Mouse (Mus musculus) granulocyte monocyte progenitor cell, adult 5-6 weeks (primary cell): ENCODE data around the gene Acad10. TPM values are rescaled to one million over a fixed set of nuclear protein-coding genes. Genes with fewer than 3 reads are reported as not detected.
"Not testable (repeated sequence)": the region's sequence is repeated elsewhere in the genome, so short reads cannot be mapped to it uniquely, and the experiment has no call there.

Experiments
- ATAC-seq: replicated peaks from 2 replicates; pipeline ENCODE4 v1.8.0; 2016; ENCODE audit warnings: mild to moderate bottlenecking, moderate TSS enrichment, inconsistent platforms; ENCODE audit not compliant: poor library complexity, severe bottlenecking
- total RNA-seq, 2 experiments: library from RNA; stranded (forward) in 1 of 2; stranded (reverse) in 1 of 2; fragments of 200-712, 200-1000 nt in 1 of 2; fragments of >200 nt in 1 of 2; fragmentation: Nextera tagmentation in 1 of 2; gene quantifications; 2 replicates each; pipeline ENCODE4 v1.2.3; 2014 to 2017

Gene Acad10
- total RNA-seq, 2 experiments from 2014 or later = 2.1 to 2.7 TPM

- ATAC-seq = no peak
These were observed 1.2 kb upstream of the Acad10 start for GRCm38 (mm10) chr5:121661494-121661893.

- ATAC-seq = peak; percentile 18; the same call in 1 of the 2 replicates
These were observed 562 bp upstream of the Acad10 start for GRCm38 (mm10) chr5:121660897-121661254.

- not testable (repeated sequence) for ATAC-seq
These were observed 2.7 kb downstream of the Acad10 start for GRCm38 (mm10) chr5:121657656-121658055.

DNA sequence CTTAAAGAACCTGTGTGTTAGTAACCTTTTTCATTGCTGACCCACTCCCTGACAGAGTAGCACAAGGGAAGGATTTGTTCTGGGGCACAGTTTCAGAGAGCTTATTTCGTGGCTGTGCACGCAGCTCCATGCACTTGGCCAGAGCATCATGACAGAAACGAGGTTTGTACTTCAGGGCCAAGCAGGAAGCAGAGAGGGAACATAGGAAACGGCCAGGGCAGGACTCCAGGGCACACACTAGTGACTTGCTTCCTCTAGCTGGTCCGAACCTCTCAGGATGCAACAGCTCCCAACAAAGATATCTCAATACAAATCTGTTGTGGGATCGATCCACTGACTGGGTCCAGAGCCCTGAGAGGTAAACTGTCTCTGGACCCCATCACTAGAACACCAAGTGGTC is 3.4 kb downstream of the Acad10 start:
- ATAC-seq = not testable (repeated sequence)

DNA sequence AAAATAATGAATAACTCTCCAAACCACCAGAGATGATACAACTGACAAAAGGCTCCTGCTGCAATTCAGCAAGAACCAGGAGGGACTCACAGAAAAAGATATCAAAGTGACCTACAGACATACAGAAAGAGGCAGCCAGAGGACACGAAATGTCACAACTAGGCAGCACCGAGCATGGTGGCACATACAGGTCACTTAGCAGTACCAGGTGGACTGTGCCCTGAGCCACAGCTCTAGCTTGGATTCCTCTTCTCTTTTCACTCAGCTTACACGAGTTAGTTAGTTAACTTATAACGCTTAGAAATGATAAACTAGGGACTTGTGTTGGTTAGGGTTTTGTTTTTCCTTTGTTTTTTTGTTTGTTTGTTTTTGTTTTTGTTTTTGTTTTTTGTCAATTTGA is 5.8 kb downstream of the Acad10 start:
- ATAC-seq = no peak

GRCm38 (mm10) chr5:121649134-121649533 is 11.2 kb downstream of the Acad10 start:
- ATAC-seq = no peak

DNA sequence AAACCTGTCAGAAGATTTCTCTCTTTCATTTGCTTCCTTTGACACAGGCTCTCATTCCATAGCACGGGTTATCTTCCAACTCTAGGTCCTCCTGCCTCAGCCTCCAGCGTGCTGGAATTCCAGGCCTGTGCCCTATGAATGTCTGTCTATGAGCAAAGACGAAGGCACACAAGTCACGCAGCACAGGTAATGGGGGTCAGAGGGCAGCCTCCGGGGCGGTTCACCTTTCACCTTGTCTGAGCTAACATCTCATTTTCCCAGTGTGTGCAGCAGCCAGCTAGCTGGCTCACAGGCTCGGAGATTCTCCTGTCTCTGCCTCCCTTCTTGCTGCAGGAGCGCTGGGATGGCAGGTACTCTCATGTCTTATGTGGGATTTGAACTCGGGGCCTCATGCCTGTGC is 20.7 kb downstream of the Acad10 start:
- ATAC-seq = no peak

DNA sequence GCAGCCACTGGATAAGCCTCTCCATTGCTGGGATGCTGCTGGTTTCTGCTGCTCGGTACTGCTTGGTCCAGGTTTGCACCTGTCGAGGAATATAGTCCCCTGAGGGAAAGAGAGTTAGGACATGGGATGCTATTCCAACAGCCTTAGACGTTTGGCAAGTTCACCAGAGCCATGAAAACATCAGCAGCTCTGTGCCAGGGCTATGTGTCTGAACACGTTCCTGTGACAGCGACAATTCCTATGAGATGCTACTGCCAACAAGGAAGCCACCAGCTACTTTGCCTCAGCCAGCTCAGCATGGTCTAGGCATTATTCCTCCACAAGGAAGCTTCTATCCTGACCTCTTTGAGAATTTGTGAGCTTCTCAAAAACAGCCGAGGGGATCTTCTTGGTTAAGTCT is 23.0 kb downstream of the Acad10 start:
- no peak for ATAC-seq

GRCm38 (mm10) chr5:121634668-121635067 is 25.6 kb downstream of the Acad10 start:
- ATAC-seq = no peak

- no peak for ATAC-seq
These were observed 27.5 kb downstream of the Acad10 start for GRCm38 (mm10) chr5:121632804-121633203.

- ATAC-seq = not testable (repeated sequence)
These were observed 29.1 kb downstream of the Acad10 start for GRCm38 (mm10) chr5:121631106-121631647.

GRCm38 (mm10) chr5:121627871-121628270 is 32.4 kb downstream of the Acad10 start:
- ATAC-seq = peak; percentile 69

GRCm38 (mm10) chr5:121623241-121623640 is 37.1 kb downstream of the Acad10 start:
- ATAC-seq = no peak

- no peak for ATAC-seq
These were observed 39.2 kb downstream of the Acad10 start for GRCm38 (mm10) chr5:121621102-121621501.

DNA sequence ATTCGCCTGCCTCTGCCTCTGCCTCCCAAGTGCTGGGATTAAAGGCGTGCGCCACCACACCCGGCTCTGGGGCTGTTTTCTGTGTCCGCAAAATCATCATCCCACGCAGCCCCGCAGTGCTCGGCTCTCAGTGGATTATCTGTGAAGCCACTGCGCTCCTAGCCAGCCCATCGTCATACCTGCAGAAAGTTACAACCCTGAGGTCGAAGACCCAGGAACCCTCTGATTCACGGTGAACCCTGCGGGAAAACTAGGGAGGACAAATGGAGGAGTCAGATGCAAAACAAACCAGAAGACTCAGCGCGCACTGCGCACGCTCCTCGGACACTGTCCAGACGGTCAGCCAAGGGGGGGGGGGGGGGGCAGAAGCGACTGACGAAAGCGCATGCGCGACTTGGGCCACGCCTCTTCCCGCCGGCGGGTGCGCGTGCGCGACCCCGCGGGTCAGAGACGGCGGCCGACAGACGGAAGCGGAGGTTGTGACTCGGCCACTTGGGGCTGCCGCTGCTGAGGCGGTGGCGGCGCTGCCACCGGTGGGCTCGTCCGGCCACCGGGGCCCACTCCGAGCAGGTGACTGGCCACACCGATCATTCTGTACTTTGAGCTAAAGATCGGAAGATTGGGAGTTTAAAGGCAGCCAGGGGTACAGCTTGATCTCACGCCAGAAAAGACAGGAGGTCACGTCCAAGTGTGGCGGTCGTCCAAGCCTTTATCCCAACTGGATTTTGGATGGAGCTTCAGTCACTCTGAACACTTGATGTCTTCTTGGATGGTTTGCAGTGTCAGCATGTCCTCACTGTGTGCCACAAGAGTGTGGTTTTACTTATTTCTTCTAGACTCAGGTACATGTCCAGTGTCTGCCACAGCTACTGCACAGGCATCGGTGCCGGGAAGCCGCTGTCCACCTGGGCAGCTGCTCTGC is 41.5 kb downstream of the Acad10 start, which contains the start of gene Acad12:
Gene Acad12, minus strand, starts transcription at position 347 of the 922 bp plus-strand sequence.
- peak; percentile 91 for ATAC-seq

- ATAC-seq = not testable (repeated sequence)
These were observed 45.4 kb downstream of the Acad10 start for GRCm38 (mm10) chr5:121614921-121615320.

- ATAC-seq = no peak
These were observed 48.3 kb downstream of the Acad10 start for GRCm38 (mm10) chr5:121612036-121612435.

DNA sequence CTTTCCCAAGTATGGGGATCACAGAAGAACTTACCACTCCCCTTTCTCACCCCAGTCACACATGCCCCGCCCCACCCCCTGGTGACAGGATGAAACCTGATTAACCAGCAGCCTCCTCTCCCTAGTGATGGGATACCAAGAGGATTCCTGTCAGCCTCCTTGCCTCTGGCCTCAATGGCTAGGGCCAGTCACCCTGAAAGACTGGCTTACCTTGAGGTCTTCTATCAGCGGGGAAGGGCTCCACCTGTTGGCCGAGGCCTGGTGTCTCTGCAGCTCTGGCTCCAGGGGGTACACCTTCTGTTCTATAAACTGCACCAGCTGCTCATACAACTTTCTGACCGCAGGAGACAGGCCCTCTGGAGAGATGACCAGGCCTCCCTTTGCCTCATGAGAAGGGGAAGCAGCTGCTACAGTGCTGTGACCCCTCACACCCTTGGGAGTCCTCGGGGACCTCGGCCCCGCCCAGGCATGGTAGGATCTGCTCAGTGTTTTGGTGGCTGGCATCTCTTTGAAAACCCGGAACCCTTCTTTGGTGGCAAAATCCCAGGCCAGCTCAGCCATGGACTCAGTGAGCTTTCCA is 50.7 kb downstream of the Acad10 start:
- not testable (repeated sequence) for ATAC-seq

GRCm38 (mm10) chr5:121606151-121606550 is 54.2 kb downstream of the Acad10 start:
- ATAC-seq = peak; percentile 68

GRCm38 (mm10) chr5:121603815-121604214 is 56.5 kb downstream of the Acad10 start:
- ATAC-seq = not testable (repeated sequence)
